Comparison of ENCODE assay signal across 27 mouse cellular contexts in the genomic region with DNA sequence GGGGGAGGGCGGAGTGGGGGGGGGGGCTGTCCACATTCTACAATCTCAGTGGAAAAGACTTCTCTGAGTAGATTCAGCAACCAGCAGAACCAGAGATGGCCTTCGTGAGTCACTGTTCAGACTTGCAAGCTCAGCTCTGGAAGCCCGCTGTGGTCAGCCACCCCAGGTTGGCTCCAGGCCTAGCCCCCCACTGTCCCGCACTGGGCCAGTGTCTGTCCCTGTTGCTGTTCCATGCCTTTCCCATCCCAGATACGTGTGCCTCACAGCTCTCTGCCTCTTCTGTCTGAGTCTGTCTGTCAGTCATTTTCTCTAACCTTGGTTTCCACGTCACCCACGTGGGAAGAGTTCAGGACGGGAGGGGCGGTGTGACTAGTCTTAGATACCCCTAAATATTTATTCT. TPM values are rescaled to one million over a fixed set of nuclear protein-coding genes. Genes with fewer than 3 reads are reported as not detected.
A peak's percentile ranks its signal among the peaks of the same experiment; 100 is the strongest.
DNase-seq lines count a peak whose midpoint lies in the region; ATAC-seq and TF ChIP-seq lines count a peak whose summit lies in the region.
"Had no signal": no experiment of that assay in that cellular context is flagged by ENCODE, and none has a peak within 500 bp of the region (broad histone marks: within the 10 kb centered on the region; RNA-seq: fewer than 3 reads in every experiment).

No protein-coding gene starts in this region.

- DNase-seq in cerebellum, postnatal 4 days (ENCODE audit: low spot score in 2 of 2), result no peak
- peak; percentile 36 for DNase-seq in ovary, adult 18-20 months (ENCODE audit: low spot score)
- no peak for DNase-seq in ovary, postnatal 36 days (ENCODE audit: low spot score)
- DNase-seq in brain, adult 2 months (ENCODE audit: low read depth, low spot score), result peak; percentile 45
- DNase-seq in left cerebral cortex, postnatal 14 days (ENCODE audit: low spot score in 2 of 2), result no peak
- DNase-seq in testis, postnatal 10 days (ENCODE audit: low spot score), result no peak
- DNase-seq: gastrocnemius, postnatal 10 days; heart, adult 2 months; heart, postnatal 4 days; kidney, postnatal 4 days; right cerebral cortex, postnatal 14 days had no signal

- peaks cover 10% of the 10 kb centered on the region for H3K36me3 ChIP-seq in myocyte (ENCODE audit: control insufficient read depth, insufficient read depth)
- H3K36me3 ChIP-seq: heart, embryonic 15.5 days; kidney, embryonic 15.5 days; stomach, embryonic 15.5 days had no signal

- TF ChIP-seq POLR2A in myocyte (IDR thresholded peaks at IDR 0.05; ENCODE audit: insufficient read length, low read depth), result no peak

- no peak overlapping the region for H3ac ChIP-seq in myocyte (ENCODE audit: control insufficient read depth, insufficient read length)

- no peak overlapping the region for H3K4me3 ChIP-seq in myocyte
- H3K4me3 ChIP-seq: forebrain, embryonic 12.5 days; heart, adult 2 months; heart, embryonic 15.5 days; hindbrain, embryonic 15.5 days; kidney, embryonic 15.5 days; lung, embryonic 15.5 days; neural tube, embryonic 13.5 days; stomach, embryonic 15.5 days had no signal

- ATAC-seq in cerebellum, adult (ENCODE audit: insufficient number of reproducible peaks, low FRiP score, low TSS enrichment), result 0 out of 2 replicates have a peak, but pooled peaks have one; percentile 32
- ATAC-seq: intestine, embryonic 16.5 days had no signal

- H3K4me2 ChIP-seq in myocyte (ENCODE audit: low read depth), result peak overlapping the region; percentile 84
- H3K4me2 ChIP-seq: forebrain, embryonic 12.5 days; heart, embryonic 15.5 days; hindbrain, embryonic 15.5 days; kidney, embryonic 15.5 days; lung, embryonic 15.5 days; midbrain, embryonic 11.5 days; neural tube, embryonic 13.5 days; stomach, embryonic 15.5 days had no signal

- H3K27me3 ChIP-seq in myocyte (ENCODE audit: control insufficient read depth, insufficient read depth, insufficient read length), result no peaks in the 10 kb centered on the region
- H3K27me3 ChIP-seq: hindbrain, embryonic 15.5 days; kidney, embryonic 15.5 days; lung, embryonic 15.5 days; stomach, embryonic 15.5 days had no signal

- intact Hi-C loops in left cerebral cortex, postnatal 14 days (cut with DNase I), result no loop called here

- no peaks in the 10 kb centered on the region for H3K79me2 ChIP-seq in myocyte (ENCODE audit: control insufficient read depth, insufficient read depth)

TF ChIP-seq in myocyte, 11 proteins besides CTCF, POLR2A, EP300 and RAD21:
- TF ChIP-seq MYOD1 (IDR thresholded peaks at IDR 0.05; ENCODE audit: control insufficient read depth in 1 of 3, insufficient read length in 2 of 3, low read depth in 2 of 3) (peak in 1 of 3 experiments; percentile 28), MYOG (IDR thresholded peaks at IDR 0.05; ENCODE audit: control insufficient read depth in 1 of 3, insufficient read depth in 1 of 3, insufficient read length in 2 of 3, low read depth in 2 of 3) (peak in 1 of 3 experiments; percentile 26), TCF3 (IDR thresholded peaks at IDR 0.05; ENCODE audit: insufficient read length, low read depth) (no peak), TCF12 (IDR thresholded peaks at IDR 0.05; ENCODE audit: insufficient read depth, poor library complexity, severe bottlenecking) (no peak), POLR2AphosphoS2 (IDR thresholded peaks at IDR 0.05; ENCODE audit: insufficient read length, low read depth) (peak; percentile 24), E2F4 (IDR thresholded peaks at IDR 0.05; ENCODE audit: insufficient read depth) (no peak)
TF ChIP-seq in myocyte: peak in this region for 3.

RNA-seq across cellular contexts. Expression of a gene that starts 0.6 kb away (rescaled TPM):
- 1.0 TPM for polyA plus RNA-seq in myocyte (2012; fragmentation: generic; extraction: Trizol)
- total RNA-seq in left cerebral cortex, postnatal 14 days (2021), result 1 to 10 TPM; 1.7 to 4.9 TPM
- total RNA-seq: monocyte, adult 5-6 weeks had no signal

RNA-seq across cellular contexts. Expression of a gene that starts 23.8 kb away (rescaled TPM):
- 6.2 TPM for polyA plus RNA-seq in myocyte (2012; fragmentation: generic; extraction: Trizol)
- 10 to 100 TPM; 25.0 to 35.1 TPM for total RNA-seq in left cerebral cortex, postnatal 14 days (2021)
- total RNA-seq: monocyte, adult 5-6 weeks had no signal

RNA-seq across cellular contexts. Expression of a gene that starts 24.7 kb away (rescaled TPM):
- 19.0 TPM for polyA plus RNA-seq in myocyte (2012; fragmentation: generic; extraction: Trizol)
- 1 to 10 TPM; 2.8 to 2.9 TPM for total RNA-seq in left cerebral cortex, postnatal 14 days (2021)

RNA-seq across cellular contexts. Expression of a gene that starts 40.8 kb away (rescaled TPM):
- not detected for polyA plus RNA-seq in myocyte (2012; fragmentation: generic; extraction: Trizol)
- total RNA-seq in left cerebral cortex, postnatal 14 days (2021), result not detected
- total RNA-seq: heart, postnatal 4 days; layer of hippocampus, postnatal 14 days; left cerebral cortex, postnatal 10 days; monocyte, adult 5-6 weeks had no signal
- polyA plus RNA-seq: forebrain, embryonic 12.5 days; frontal cortex, adult 2 months; hindbrain, embryonic 15.5 days; intestine, embryonic 16.5 days; kidney, embryonic 15.5 days; liver, embryonic 14.5 days; lung, embryonic 15.5 days; midbrain, embryonic 11.5 days; neural tube, embryonic 13.5 days; stomach, embryonic 15.5 days had no signal

RNA-seq across cellular contexts. Expression of a gene that starts 40.9 kb away (rescaled TPM):
- not detected for polyA plus RNA-seq in myocyte (2012; fragmentation: generic; extraction: Trizol)
- under 1 TPM in 1 of 2 experiments, not detected in 1; 0.40 TPM for total RNA-seq in left cerebral cortex, postnatal 14 days (2021)
- total RNA-seq: monocyte, adult 5-6 weeks had no signal
- polyA plus RNA-seq: stomach, embryonic 15.5 days had no signal

Comparison
In these comparisons a context has a peak if more than half of its experiments do, and no peak if none do; other contexts are left out.
1. DNase-seq: peak in ovary, adult 18-20 months (single experiment) and brain, adult 2 months (single experiment); none in cerebellum, postnatal 4 days (0 of 2), ovary, postnatal 36 days (single experiment), left cerebral cortex, postnatal 14 days (0 of 2) and testis, postnatal 10 days (single experiment).